Mouse (Mus musculus) leukemia stem cell, adult 10-12 weeks (primary cell): ENCODE results near the gene Srgap3. TPM values are rescaled to one million over a fixed set of nuclear protein-coding genes. Genes with fewer than 3 reads are reported as not detected.

Source experiments
- polyA plus RNA-seq: library from polyadenylated mRNA; stranded (reverse); fragments of >175 nt; gene quantifications from 2 replicates; pipeline ENCODE4 v1.2.3, GENCODE M21; 2012; ENCODE audit warnings: low replicate concordance

The Srgap3 gene
- polyA plus RNA-seq, result 0.50 and 0.69 TPM in 2 replicates

DNA sequence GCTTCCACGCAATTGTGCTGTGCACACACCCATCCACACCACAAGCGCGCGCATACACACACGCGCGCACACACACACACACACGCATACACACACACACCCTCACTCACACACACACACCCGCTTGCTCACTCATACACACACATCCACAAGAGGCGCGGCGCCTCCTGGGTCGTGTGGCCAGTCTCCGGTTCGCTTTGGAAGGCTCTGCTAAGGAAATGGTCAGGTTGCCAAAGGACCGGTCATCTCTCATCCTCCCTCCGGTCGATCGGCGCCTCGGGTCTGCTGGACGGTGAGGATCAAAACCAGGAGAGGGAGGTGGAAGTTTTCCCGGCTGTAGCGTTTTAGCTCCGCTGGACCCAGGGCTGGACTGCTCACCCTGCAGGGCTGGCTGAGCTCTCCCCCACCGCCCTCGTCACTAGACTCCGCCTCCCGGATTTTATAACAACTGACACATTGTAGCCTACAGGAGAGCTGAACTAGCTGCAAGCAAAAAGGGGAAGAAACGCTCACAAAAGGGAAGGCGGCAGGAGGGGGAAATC is at the start of gene Srgap3:
Gene Srgap3, minus strand, starts transcription at position 372 of the 542 bp plus-strand sequence.

GRCm38 (mm10) chr6:112696056-112696950 is 250.8 kb downstream of the Srgap3 start, which contains the start of gene Rad18:
Gene Rad18, minus strand, starts transcription at chr6:112696686.

Other genes starting within 250 kb of the Srgap3 start
- 1.6 and 6.1 TPM in 2 replicates for gene Thumpd3, start 99.0 kb upstream of the Srgap3 start, polyA plus RNA-seq
- 50.2 and 70.5 TPM in 2 replicates for gene Setd5, start 130.1 kb upstream of the Srgap3 start, polyA plus RNA-seq
- 0.07 TPM in 1 of 2 replicates, not detected in the other for gene Lhfpl4, start 248.1 kb upstream of the Srgap3 start, polyA plus RNA-seq